ENCODE assay signal across 23 mouse cellular contexts in genomic region chr9:77584746-77585145, GRCm38 (mm10). TPM values are rescaled to one million over a fixed set of nuclear protein-coding genes. Genes with fewer than 3 reads are reported as not detected.
A peak's percentile ranks its signal among the peaks of the same experiment; 100 is the strongest.
DNase-seq lines count a peak whose midpoint lies in the region; ATAC-seq and TF ChIP-seq lines count a peak whose summit lies in the region.
"Had no signal": no experiment of that assay in that cellular context is flagged by ENCODE, and none has a peak within 500 bp of the region (broad histone marks: within the 10 kb centered on the region; RNA-seq: fewer than 3 reads in every experiment).

No protein-coding gene starts in this region.

- no peak overlapping the region for H3K27ac ChIP-seq in lung, postnatal 0 days (ENCODE audit: low read length)

- TF ChIP-seq EP300 in lung, postnatal 0 days (IDR thresholded peaks at IDR 0.05): no peak

- H3K4me1 ChIP-seq in lung, postnatal 0 days (ENCODE audit: insufficient read depth, low read depth, low read length): no peaks in the 10 kb centered on the region

- 85% methylated on average over 6 of the region's 6 CpGs for WGBS in lung, postnatal 0 days

- no peaks in the 10 kb centered on the region for H3K9me3 ChIP-seq in lung, postnatal 0 days (ENCODE audit: low read length)
- H3K9me3 ChIP-seq: G1E had no signal

- no peak for TF ChIP-seq CTCF in lung, postnatal 0 days (IDR thresholded peaks at IDR 0.05)

- no peaks in the 10 kb centered on the region for H3K36me3 ChIP-seq in lung, postnatal 0 days (ENCODE audit: insufficient read depth, low read length)
- H3K36me3 ChIP-seq: G1E had no signal

- no peak for DNase-seq in frontal cortex, postnatal 36 days (ENCODE audit: low spot score in 2 of 2)
- DNase-seq in frontal cortex, adult 2 months (ENCODE audit: extremely low spot score in 1 of 2, low spot score in 1 of 2): peak; percentile 17 to 27
- no peak for DNase-seq in frontal cortex, postnatal 10 days (ENCODE audit: low spot score in 2 of 2)
- peak; percentile 18 for DNase-seq in right cerebral cortex, adult 18-20 months
- DNase-seq in right cerebral cortex, postnatal 36 days (ENCODE audit: low spot score in 2 of 2): no peak
- peak; percentile 60 for DNase-seq in brain, adult 2 months (ENCODE audit: low read depth, low spot score)
- no peak for DNase-seq in lung, postnatal 0 days (ENCODE audit: low spot score)
- DNase-seq: adrenal gland, adult 2 months; adrenal gland, adult 8-10 months; adrenal gland, postnatal 10 days; adrenal gland, postnatal 14 days; adrenal gland, postnatal 25 days; adrenal gland, postnatal 36 days; B cell, adult 2 months; cerebellum, adult 11 months; cerebellum, adult 11-12 months; cerebellum, adult 18-20 months had no signal

- H3K9ac ChIP-seq in lung, postnatal 0 days (replicated peaks; ENCODE audit: low read depth): no peak overlapping the region

- no peak overlapping the region for H3K4me3 ChIP-seq in lung, postnatal 0 days (ENCODE audit: low read depth, low read length)

- ATAC-seq in frontal cortex, adult (ENCODE audit: low TSS enrichment): peak; percentile 81; the same call in 1 of the 2 replicates
- ATAC-seq in lung, postnatal 0 days: no peak
- ATAC-seq: activated CD4-positive, CD25-positive, alpha-beta regulatory T cell, adult 4 months; CD4-positive, CD25-positive, alpha-beta regulatory T cell, adult 4 months; Patski had no signal

- no peak overlapping the region for H3K4me2 ChIP-seq in lung, postnatal 0 days (replicated peaks; ENCODE audit: low read depth, low read length)

- H3K27me3 ChIP-seq in lung, postnatal 0 days (replicated peaks; ENCODE audit: insufficient read depth, low read length): no peaks in the 10 kb centered on the region
- H3K27me3 ChIP-seq: CH12.LX, Patski had no signal

RNA-seq across cellular contexts. Expression of gene Lrrc1, which starts 40.1 kb away (rescaled TPM):
- 20.0 and 20.6 TPM in 2 replicates for polyA plus RNA-seq in frontal cortex, adult 2 months (2012; rRNA removed)
- polyA plus RNA-seq in lung, postnatal 0 days (2015; fragmentation: Nextera tagmentation; extraction: Ambion mirVana): 15.5 and 16.5 TPM in 2 replicates
- polyA plus RNA-seq: G1E had no signal

RNA-seq across cellular contexts. Expression of gene Klhl31, which starts 51.6 kb away (rescaled TPM):
- 0.02 and 0.08 TPM in 2 replicates for polyA plus RNA-seq in frontal cortex, adult 2 months (2012; rRNA removed)
- polyA plus RNA-seq in lung, postnatal 0 days (2015; fragmentation: Nextera tagmentation; extraction: Ambion mirVana): 0.32 and 0.36 TPM in 2 replicates
- polyA plus RNA-seq: activated CD4-positive, CD25-positive, alpha-beta regulatory T cell, adult 4 months; adrenal gland, adult 2 months; CD4-positive, CD25-positive, alpha-beta regulatory T cell, adult 4 months; G1E had no signal

Comparison
In these comparisons a context has a peak if more than half of its experiments do, and no peak if none do; other contexts are left out.
1. DNase-seq: peak in frontal cortex, adult 2 months (2 of 2), right cerebral cortex, adult 18-20 months (single experiment) and brain, adult 2 months (single experiment); none in frontal cortex, postnatal 36 days (0 of 2), frontal cortex, postnatal 10 days (0 of 2), right cerebral cortex, postnatal 36 days (0 of 2) and lung, postnatal 0 days (single experiment).